Mouse (Mus musculus) megakaryocyte, embryonic 14.5 days (primary cell): ENCODE measurements around the gene Ptprb. TPM values are rescaled to one million over a fixed set of nuclear protein-coding genes. Genes with fewer than 3 reads are reported as not detected.

Experiments
- H3K27me3 ChIP-seq: replicated peaks from 2 replicates; pipeline ENCODE3; 2012; ENCODE audit warnings: inconsistent platforms
- H3K36me3 ChIP-seq: replicated peaks from 2 replicates; pipeline ENCODE3; 2012; ENCODE audit warnings: low read length, inconsistent platforms, mixed read lengths
- H3K4me1 ChIP-seq: 2 replicates; pipeline ENCODE4 v1.6.1; 2012; ENCODE audit warnings: inconsistent platforms
- H3K4me3 ChIP-seq: replicated peaks from 2 replicates; pipeline ENCODE3; 2012; ENCODE audit warnings: moderate library complexity, mild to moderate bottlenecking, inconsistent platforms
- H3K9me3 ChIP-seq: 2 replicates; pipeline ENCODE4 v1.6.1; 2012; ENCODE audit warnings: inconsistent platforms
- FLI1 ChIP-seq: IDR thresholded peaks from 2 replicates; pipeline ENCODE4 v1.6.1; 2012; ENCODE audit warnings: low read length, inconsistent platforms, mixed read lengths
- GATA1 ChIP-seq: IDR thresholded peaks from 3 replicates; pipeline ENCODE4 v1.6.1; 2012; ENCODE audit warnings: mixed read lengths, low read length, inconsistent platforms, borderline replicate concordance
- polyA plus RNA-seq: library from polyadenylated mRNA; stranded (reverse); fragments of >175 nt; gene quantifications from 2 replicates; pipeline ENCODE4 v1.2.3, GENCODE M21; 2012; ENCODE audit warnings: low replicate concordance; ENCODE audit not compliant: insufficient read depth

Gene Ptprb
- polyA plus RNA-seq, 1 experiment: not detected

DNA sequence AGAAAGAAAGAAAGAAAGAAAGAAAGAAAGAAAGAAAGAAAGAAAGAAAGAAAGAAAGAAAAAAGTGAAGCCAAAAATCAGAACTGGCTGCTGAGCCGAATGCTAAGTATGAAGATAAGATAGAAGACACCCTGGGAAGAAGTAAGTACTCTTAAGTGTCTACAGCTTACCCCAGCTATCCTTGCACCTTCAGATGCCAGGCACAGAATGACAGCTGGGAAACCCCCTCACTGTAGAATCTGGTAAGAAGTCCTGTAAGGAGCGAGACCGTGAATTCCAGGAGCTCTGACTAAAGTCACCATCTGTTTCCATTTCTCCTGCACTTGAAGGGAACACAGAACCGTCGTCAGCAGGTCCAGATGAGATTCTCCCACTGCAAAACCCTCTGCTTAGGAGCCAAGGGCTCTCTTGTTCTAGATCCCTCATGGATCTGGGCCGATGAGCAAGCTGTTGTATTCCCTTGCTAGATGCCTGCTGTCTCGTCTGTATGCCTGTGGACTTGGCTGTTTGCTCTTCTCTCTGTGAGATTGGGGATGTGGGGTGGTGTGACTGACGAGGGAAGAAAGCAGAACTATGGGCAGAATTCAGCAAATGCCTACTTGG is 15.9 kb downstream of the Ptprb start:
- peaks cover 4% of the 10 kb centered on the region for H3K27me3 ChIP-seq
- TF ChIP-seq GATA1 (no peak), FLI1 (no peak)
- H3K9me3 ChIP-seq: 0 out of 2 replicates have a peak, but pooled peaks cover 3% of the 10 kb centered on the region

DNA sequence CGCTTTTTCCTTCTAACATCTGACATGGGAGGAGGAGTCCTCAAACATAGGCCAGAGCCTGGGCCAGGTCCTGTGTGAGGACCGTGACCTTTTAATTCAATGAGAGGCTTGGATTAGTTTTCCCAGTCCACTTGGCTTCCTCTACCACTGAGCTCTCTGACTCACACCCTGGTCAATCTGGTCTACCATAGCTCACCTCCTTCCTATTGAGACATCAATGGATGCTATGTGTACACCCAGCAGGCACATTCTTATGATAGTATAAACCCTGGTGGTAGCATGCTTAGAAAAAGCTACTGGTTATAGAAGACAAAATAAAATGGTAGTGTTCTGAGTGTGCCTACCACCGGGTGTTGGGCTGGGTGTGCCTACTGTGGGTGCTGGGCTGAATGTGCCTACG is 21.1 kb downstream of the Ptprb start:
- no peak for TF ChIP-seq FLI1
- TF ChIP-seq GATA1: no peak
- Histone ChIP-seq H3K27me3 (peaks cover 20% of the 10 kb centered on the region), H3K36me3 (no peaks in the 10 kb centered on the region), H3K4me1 (peaks cover 4% of the 10 kb centered on the region), H3K4me3 (no peak overlapping the region), H3K9me3 (no peaks in the 10 kb centered on the region)

More for the DNA sequence above, 15.9 kb downstream of the Ptprb start:
- Histone ChIP-seq H3K36me3 (no peaks in the 10 kb centered on the region), H3K4me3 (no peak overlapping the region), H3K4me1 (peaks cover 4% of the 10 kb centered on the region)

DNA sequence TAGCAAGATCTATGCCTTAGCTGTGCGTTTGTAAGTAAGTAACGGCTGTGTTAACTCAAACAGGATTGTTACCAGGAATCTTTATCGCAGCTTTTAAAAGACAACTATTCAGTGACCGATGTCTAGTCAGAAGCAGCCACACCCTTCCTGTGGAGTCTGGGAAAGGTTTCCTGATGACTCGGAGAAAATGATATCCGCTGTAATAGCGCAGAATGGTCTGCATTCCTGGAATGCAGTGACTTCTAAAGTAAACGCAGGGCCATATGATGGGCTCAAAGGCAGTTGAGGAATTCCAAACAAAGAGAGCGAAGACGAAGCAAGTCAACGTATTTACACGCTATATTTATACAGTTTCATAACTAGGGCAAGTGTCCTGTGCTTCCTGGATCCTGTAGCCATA is 22.5 kb downstream of the Ptprb start:
- TF ChIP-seq FLI1: no peak
- TF ChIP-seq GATA1: no peak
- Histone ChIP-seq H3K4me3 (no peak overlapping the region), H3K36me3 (no peaks in the 10 kb centered on the region), H3K4me1 (peaks cover 7% of the 10 kb centered on the region), H3K27me3 (peaks cover 27% of the 10 kb centered on the region), H3K9me3 (no peaks in the 10 kb centered on the region)

DNA sequence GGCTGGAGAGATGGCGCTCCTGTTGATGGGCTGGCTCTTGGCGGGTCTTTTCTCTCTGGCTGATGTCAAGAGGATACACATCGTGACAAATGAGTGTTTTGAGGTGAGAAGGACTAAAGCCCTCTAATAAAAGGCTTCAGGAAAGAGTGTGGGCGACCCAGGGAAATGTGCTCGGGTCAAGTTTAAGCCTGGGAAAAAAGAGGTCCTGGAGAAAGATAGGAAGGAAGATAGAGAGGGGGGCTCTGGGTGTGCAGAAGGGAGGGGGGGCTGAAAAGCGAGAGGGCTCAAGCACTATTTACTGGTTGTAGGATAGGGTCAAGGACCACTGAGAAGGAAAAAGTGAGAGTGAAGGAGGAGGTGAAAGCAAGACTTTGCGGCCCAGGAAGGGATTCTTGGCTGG is 25.5 kb downstream of the Ptprb start:
- TF ChIP-seq FLI1 (no peak), GATA1 (no peak)
- Histone ChIP-seq H3K4me3 (no peak overlapping the region), H3K27me3 (peaks cover 30% of the 10 kb centered on the region), H3K9me3 (no peaks in the 10 kb centered on the region), H3K36me3 (no peaks in the 10 kb centered on the region), H3K4me1 (peaks cover 7% of the 10 kb centered on the region)

DNA sequence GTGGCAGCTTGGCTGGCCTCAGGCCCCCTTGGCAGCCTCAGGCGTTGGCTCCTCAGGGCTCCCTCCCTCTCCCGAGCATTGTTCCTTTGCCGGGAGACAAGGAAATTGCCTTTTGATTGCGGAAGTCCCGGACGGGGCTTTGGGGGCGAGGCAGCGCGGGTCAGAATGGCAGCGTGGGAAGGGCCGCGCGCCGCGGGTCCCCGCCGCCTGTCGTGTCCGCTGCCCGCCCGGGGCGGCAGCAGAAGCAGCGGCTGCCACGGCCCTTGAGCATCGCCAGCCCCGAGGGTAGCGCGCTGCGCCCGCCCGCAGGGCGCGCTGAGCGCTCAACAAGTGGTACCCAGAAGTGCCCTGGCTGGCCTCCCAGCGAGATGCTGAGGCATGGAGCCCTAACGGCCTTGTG is 25.9 kb downstream of the Ptprb start:
- H3K36me3 ChIP-seq: no peaks in the 10 kb centered on the region

DNA sequence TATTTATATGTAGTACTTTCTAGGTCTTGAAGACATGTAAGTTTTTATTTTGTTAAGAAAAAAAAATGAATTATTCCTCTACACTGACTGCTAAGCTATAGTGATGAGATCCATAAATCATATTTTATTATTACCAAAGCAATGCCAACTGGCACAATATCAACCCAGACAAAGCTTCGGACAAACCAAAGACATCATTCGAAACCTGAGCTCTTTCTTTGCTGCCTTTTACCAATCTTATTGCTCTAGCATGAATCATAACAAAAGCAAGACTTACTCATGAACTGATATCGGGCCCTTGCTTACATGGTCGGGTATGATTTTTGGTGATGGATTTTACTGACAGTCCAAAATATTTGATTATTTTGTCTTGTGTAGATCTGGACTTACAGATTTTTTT is 29.0 kb downstream of the Ptprb start:
- no peak for TF ChIP-seq FLI1
- no peak for TF ChIP-seq GATA1
- Histone ChIP-seq H3K9me3 (no peaks in the 10 kb centered on the region), H3K4me3 (no peak overlapping the region), H3K36me3 (no peaks in the 10 kb centered on the region), H3K4me1 (peaks cover 7% of the 10 kb centered on the region), H3K27me3 (peaks cover 29% of the 10 kb centered on the region)

More for the DNA sequence above, 25.9 kb downstream of the Ptprb start:
- no peaks in the 10 kb centered on the region for H3K9me3 ChIP-seq
- H3K27me3 ChIP-seq: peaks cover 30% of the 10 kb centered on the region
- no peak for TF ChIP-seq GATA1
- peak overlapping the region; percentile 81 for H3K4me3 ChIP-seq
- H3K4me1 ChIP-seq: peaks cover 7% of the 10 kb centered on the region

DNA sequence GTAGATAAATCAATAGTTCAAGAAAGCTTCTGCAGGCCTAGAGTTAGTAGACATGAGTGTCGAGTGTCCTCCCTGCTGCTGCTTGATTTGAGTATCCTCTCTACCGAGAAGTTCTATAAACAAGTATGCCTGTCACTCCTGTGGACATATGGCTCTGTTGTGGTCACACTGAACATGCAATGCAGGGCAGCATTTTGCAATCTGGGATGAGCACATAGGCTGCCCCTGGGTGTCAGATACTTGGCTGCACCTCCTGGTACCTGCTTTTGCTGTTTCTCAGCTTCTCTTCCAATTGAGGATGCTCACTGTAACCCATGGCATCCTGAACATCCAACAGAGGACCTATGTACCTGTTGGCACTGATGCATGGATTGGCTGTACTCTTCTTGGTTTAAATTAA is 34.1 kb downstream of the Ptprb start:
- H3K4me1 ChIP-seq: no peaks in the 10 kb centered on the region
- H3K4me3 ChIP-seq: no peak overlapping the region
- TF ChIP-seq FLI1 (no peak), GATA1 (no peak)
- H3K9me3 ChIP-seq: no peaks in the 10 kb centered on the region
- peaks cover 3% of the 10 kb centered on the region for H3K27me3 ChIP-seq
- no peaks in the 10 kb centered on the region for H3K36me3 ChIP-seq

DNA sequence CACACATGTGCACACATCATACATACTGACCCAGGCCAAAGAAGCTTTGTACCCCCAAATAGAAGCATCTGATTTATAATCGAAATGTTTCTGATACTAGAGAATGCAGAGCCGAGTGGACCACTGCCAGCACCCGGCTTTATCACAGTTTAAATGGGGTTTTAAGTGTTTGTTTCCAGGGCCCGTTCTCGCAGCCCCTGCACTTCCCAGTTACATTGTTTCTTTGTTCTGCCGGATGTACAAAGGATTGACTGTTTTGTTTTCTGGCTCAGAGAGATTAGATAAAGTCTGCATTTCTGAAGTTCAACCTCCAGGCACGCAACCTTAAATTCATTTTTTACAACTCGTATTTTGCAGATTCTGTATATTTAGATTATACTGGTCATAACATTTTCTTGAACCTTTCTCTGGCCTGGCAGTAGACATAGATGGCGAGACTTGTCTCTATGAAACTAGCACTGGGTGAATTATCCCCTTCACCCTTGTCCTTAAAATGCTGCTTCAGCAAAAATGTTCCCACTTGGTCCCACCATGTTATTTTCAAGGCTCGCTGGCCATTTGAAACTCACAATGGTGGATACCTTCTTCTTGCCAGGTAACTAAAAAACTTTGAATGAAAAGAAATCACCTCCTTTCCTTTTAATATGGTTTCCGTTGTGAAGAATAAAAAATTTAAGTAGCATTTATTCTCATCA is 35.3 kb downstream of the Ptprb start:
- Histone ChIP-seq H3K36me3 (no peaks in the 10 kb centered on the region), H3K27me3 (peaks cover 3% of the 10 kb centered on the region), H3K4me1 (no peaks in the 10 kb centered on the region), H3K4me3 (no peak overlapping the region), H3K9me3 (no peaks in the 10 kb centered on the region)
- TF ChIP-seq FLI1 (no peak), GATA1 (no peak)

DNA sequence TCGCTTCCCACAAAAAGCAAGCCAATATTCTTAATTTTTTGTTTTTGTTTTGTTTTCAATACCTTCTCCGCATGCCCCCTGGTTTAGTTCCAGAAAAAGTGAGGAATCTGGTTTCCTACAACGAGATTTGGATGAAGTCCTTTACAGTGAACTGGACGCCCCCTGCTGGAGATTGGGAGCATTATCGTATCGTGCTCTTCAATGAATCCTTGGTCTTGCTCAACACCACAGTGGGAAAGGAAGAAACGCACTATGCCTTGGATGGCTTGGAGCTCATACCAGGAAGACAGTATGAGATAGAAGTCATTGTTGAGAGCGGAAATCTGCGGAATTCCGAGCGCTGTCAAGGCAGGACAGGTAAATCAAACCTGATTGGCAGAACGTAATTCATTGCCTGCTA is 43.9 kb downstream of the Ptprb start:
- H3K4me3 ChIP-seq: no peak overlapping the region
- no peaks in the 10 kb centered on the region for H3K36me3 ChIP-seq
- peaks cover 12% of the 10 kb centered on the region for H3K27me3 ChIP-seq
- H3K9me3 ChIP-seq: no peaks in the 10 kb centered on the region
- no peaks in the 10 kb centered on the region for H3K4me1 ChIP-seq
- TF ChIP-seq GATA1: no peak
- no peak for TF ChIP-seq FLI1

DNA sequence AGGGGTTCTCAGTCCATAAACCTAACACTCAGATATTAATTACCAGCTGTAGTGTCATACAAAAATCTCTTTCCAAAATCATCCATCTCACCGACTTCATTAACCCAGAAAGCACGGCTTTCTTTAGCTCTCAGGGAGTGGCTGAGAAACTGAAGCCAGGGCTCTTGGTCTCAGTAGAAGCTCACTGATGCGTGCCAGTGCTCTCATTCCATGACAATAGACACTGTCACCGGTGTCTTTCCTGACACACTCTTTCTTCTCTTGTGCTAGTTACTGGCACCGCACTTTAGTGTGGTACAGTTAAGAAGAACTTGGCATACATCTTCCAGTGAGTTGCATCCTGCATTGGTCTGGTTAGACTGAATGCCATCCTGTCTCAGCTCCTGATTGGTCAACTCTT is 53.8 kb downstream of the Ptprb start:
- Histone ChIP-seq H3K27me3 (peaks cover 3% of the 10 kb centered on the region), H3K4me3 (no peak overlapping the region)

More for the DNA sequence above, 53.8 kb downstream of the Ptprb start:
- Histone ChIP-seq H3K4me1 (no peaks in the 10 kb centered on the region), H3K36me3 (no peaks in the 10 kb centered on the region), H3K9me3 (0 out of 2 replicates have a peak, but pooled peaks cover 4% of the 10 kb centered on the region)
- TF ChIP-seq FLI1 (no peak), GATA1 (no peak)
